In genomic region chr12:110277259-110277964, GRCm38 (mm10) we compare ENCODE assay signal across 8 mouse cellular contexts. TPM values are rescaled to one million over a fixed set of nuclear protein-coding genes. Genes with fewer than 3 reads are reported as not detected.
DNase-seq lines count a peak whose midpoint lies in the region; ATAC-seq lines count a peak whose summit lies in the region.

No protein-coding gene starts in this region.

- H3K9me3 ChIP-seq in forebrain, embryonic 11.5 days (ENCODE audit: control insufficient read depth, low read length) = no peaks in the 10 kb centered on the region
- no peaks in the 10 kb centered on the region for H3K9me3 ChIP-seq in limb, embryonic 11.5 days (ENCODE audit: control insufficient read depth, low read length)
- H3K9me3 ChIP-seq in neural tube, embryonic 15.5 days (replicated peaks) = no peaks in the 10 kb centered on the region

- no peaks in the 10 kb centered on the region for H3K36me3 ChIP-seq in forebrain, embryonic 11.5 days (ENCODE audit: control insufficient read depth, insufficient read depth, low read length)
- H3K36me3 ChIP-seq in limb, embryonic 11.5 days (ENCODE audit: control insufficient read depth, insufficient read depth, low read length) = no peaks in the 10 kb centered on the region
- no peaks in the 10 kb centered on the region for H3K36me3 ChIP-seq in neural tube, embryonic 15.5 days

- H3K9ac ChIP-seq in forebrain, embryonic 11.5 days (ENCODE audit: low read length) = no peak overlapping the region
- no peak overlapping the region for H3K9ac ChIP-seq in limb, embryonic 11.5 days (ENCODE audit: low read length)
- 0 out of 2 replicates have a peak overlapping the region, but pooled peaks have one; percentile 10 for H3K9ac ChIP-seq in neural tube, embryonic 15.5 days (replicated peaks)

- peak overlapping the region; percentile 36 for H3K4me3 ChIP-seq in forebrain, embryonic 11.5 days (ENCODE audit: low read depth, low read length)
- H3K4me3 ChIP-seq in limb, embryonic 11.5 days (ENCODE audit: low read depth, low read length) = peak overlapping the region; percentile 27
- H3K4me3 ChIP-seq in neural tube, embryonic 15.5 days (replicated peaks) = peak overlapping the region; percentile 52

- H3K27me3 ChIP-seq in forebrain, embryonic 11.5 days (ENCODE audit: control insufficient read depth, insufficient read depth, low read length) = peaks cover 70% of the 10 kb centered on the region
- H3K27me3 ChIP-seq in limb, embryonic 11.5 days (ENCODE audit: control insufficient read depth, insufficient read depth, low read length) = peaks cover 86% of the 10 kb centered on the region
- peaks cover 91% of the 10 kb centered on the region for H3K27me3 ChIP-seq in neural tube, embryonic 15.5 days (replicated peaks)

- no peak overlapping the region for H3K27ac ChIP-seq in forebrain, embryonic 11.5 days (ENCODE audit: low read depth, low read length)
- H3K27ac ChIP-seq in limb, embryonic 11.5 days (replicated peaks; ENCODE audit: low read depth, low read length) = no peak overlapping the region
- no peak overlapping the region for H3K27ac ChIP-seq in neural tube, embryonic 15.5 days (replicated peaks)

- ATAC-seq in forebrain, embryonic 11.5 days (replicated peaks; ENCODE audit: low FRiP score) = no peak
- ATAC-seq in limb, embryonic 11.5 days (ENCODE audit: insufficient number of reproducible peaks, low FRiP score, low TSS enrichment, low read depth) = no peak
- no peak for ATAC-seq in neural tube, embryonic 15.5 days (ENCODE audit: low FRiP score)

- H3K4me1 ChIP-seq in forebrain, embryonic 11.5 days (replicated peaks; ENCODE audit: control insufficient read depth, insufficient read depth, low read length) = peaks cover 14% of the 10 kb centered on the region
- H3K4me1 ChIP-seq in limb, embryonic 11.5 days (ENCODE audit: control insufficient read depth, insufficient read depth, low read length) = 0 out of 2 replicates have a peak, but pooled peaks cover 9% of the 10 kb centered on the region
- H3K4me1 ChIP-seq in neural tube, embryonic 15.5 days = peaks cover 35% of the 10 kb centered on the region

- H3K4me2 ChIP-seq in forebrain, embryonic 11.5 days (ENCODE audit: low read depth, low read length, severe bottlenecking) = peak overlapping the region; percentile 48; the same call in 1 of the 2 replicates
- H3K4me2 ChIP-seq in limb, embryonic 11.5 days (ENCODE audit: low read depth, severe bottlenecking) = peak overlapping the region; percentile 60; the same call in 1 of the 2 replicates
- H3K4me2 ChIP-seq in neural tube, embryonic 15.5 days = peak overlapping the region; percentile 85

- DNase-seq in kidney, adult 9 months = peak; percentile 19
- no peak for DNase-seq in kidney, adult 8-10 months
- DNase-seq in forebrain, embryonic 11.5 days (ENCODE audit: low spot score) = no peak
- peak; percentile 50 for DNase-seq in limb, embryonic 11.5 days (ENCODE audit: low spot score)
- no peak for DNase-seq in layer of hippocampus, postnatal 10 days (ENCODE audit: low spot score in 2 of 2)
- no peak for DNase-seq in gastrocnemius, adult 8-10 months (ENCODE audit: low spot score in 2 of 2)
- no peak for DNase-seq in gastrocnemius, postnatal 14 days

- 2% methylated on average over 33 of the region's 33 CpGs for WGBS in forebrain, embryonic 11.5 days
- 3% methylated on average over 33 of the region's 33 CpGs for WGBS in limb, embryonic 11.5 days
- 4% methylated on average over 33 of the region's 33 CpGs for WGBS in neural tube, embryonic 15.5 days

- intact Hi-C loops in gastrocnemius, postnatal 14 days (cut with DNase I; ENCODE audit: low total_unique reads) = no loop called here

RNA-seq across cellular contexts. Expression of gene Dio3, which starts 1.5 kb away (rescaled TPM):
- polyA plus RNA-seq in forebrain, embryonic 11.5 days (2014; fragmentation: Nextera tagmentation; extraction: Ambion mirVana) = 0.31 and 0.32 TPM in 2 replicates
- polyA plus RNA-seq in limb, embryonic 11.5 days (2014; fragmentation: Nextera tagmentation; extraction: Ambion mirVana) = 0.13 TPM in 1 of 2 replicates, not detected in the other
- 0.45 and 1.2 TPM in 2 replicates for polyA plus RNA-seq in neural tube, embryonic 15.5 days (2015; fragmentation: Nextera tagmentation; extraction: Ambion mirVana)
- total RNA-seq in layer of hippocampus, postnatal 10 days (2021) = 1 to 10 TPM; 2.2 to 3.3 TPM
- under 1 TPM in 2 of 4 experiments, not detected in 2; 0.24 to 0.36 TPM for total RNA-seq in gastrocnemius, adult 8-10 months (2022)
- total RNA-seq in gastrocnemius, postnatal 14 days (2021) = under 1 TPM; 0.27 to 0.29 TPM

Comparison
In these comparisons a context has a peak if more than half of its experiments do, and no peak if none do; other contexts are left out.
1. DNase-seq: peak in kidney, adult 9 months (single experiment) and limb, embryonic 11.5 days (single experiment); none in kidney, adult 8-10 months (0 of 2), forebrain, embryonic 11.5 days (single experiment), layer of hippocampus, postnatal 10 days (0 of 2), gastrocnemius, adult 8-10 months (0 of 2) and gastrocnemius, postnatal 14 days (single experiment).
2. Peak in every context shown above with its lines, with median percentiles within 50 percentile points of each other: H3K4me2 ChIP-seq and H3K4me3 ChIP-seq.